28 mouse cellular contexts compared by ENCODE assay signal in genomic region chr2:118404336-118404735, GRCm38 (mm10). TPM values are rescaled to one million over a fixed set of nuclear protein-coding genes. Genes with fewer than 3 reads are reported as not detected.
DNase-seq lines count a peak whose midpoint lies in the region; ATAC-seq and TF ChIP-seq lines count a peak whose summit lies in the region.
"Had no signal": no experiment of that assay in that cellular context is flagged by ENCODE, and none has a peak within 500 bp of the region (broad histone marks: within the 10 kb centered on the region; RNA-seq: fewer than 3 reads in every experiment).

No protein-coding gene starts in this region.

- 57% methylated on average over 5 of the region's 5 CpGs for WGBS in forebrain, embryonic 15.5 days
- 88% methylated on average over 5 of the region's 5 CpGs for WGBS in forebrain, embryonic 10.5 days
- WGBS in hindbrain, embryonic 15.5 days: 64% methylated on average over 5 of the region's 5 CpGs
- WGBS in hindbrain, embryonic 10.5 days: 85% methylated on average over 5 of the region's 5 CpGs
- 76% methylated on average over 5 of the region's 5 CpGs for WGBS in midbrain, postnatal 0 days
- WGBS in midbrain, embryonic 13.5 days: 82% methylated on average over 5 of the region's 5 CpGs

- no peak overlapping the region for H3K4me3 ChIP-seq in forebrain, embryonic 15.5 days
- H3K4me3 ChIP-seq in forebrain, embryonic 10.5 days: no peak overlapping the region
- no peak overlapping the region for H3K4me3 ChIP-seq in hindbrain, embryonic 15.5 days
- no peak overlapping the region for H3K4me3 ChIP-seq in hindbrain, embryonic 10.5 days
- H3K4me3 ChIP-seq in midbrain, postnatal 0 days (ENCODE audit: low read depth, low read length): no peak overlapping the region
- no peak overlapping the region for H3K4me3 ChIP-seq in midbrain, embryonic 13.5 days (replicated peaks)
- H3K4me3 ChIP-seq: heart, embryonic 13.5 days; liver, embryonic 15.5 days; midbrain, embryonic 15.5 days had no signal

- no peak for TF ChIP-seq CTCF in midbrain, postnatal 0 days (IDR thresholded peaks at IDR 0.05)

- H3K9me3 ChIP-seq in forebrain, embryonic 15.5 days: no peaks in the 10 kb centered on the region
- no peaks in the 10 kb centered on the region for H3K9me3 ChIP-seq in forebrain, embryonic 10.5 days
- no peaks in the 10 kb centered on the region for H3K9me3 ChIP-seq in hindbrain, embryonic 15.5 days
- H3K9me3 ChIP-seq in hindbrain, embryonic 10.5 days: no peaks in the 10 kb centered on the region
- no peaks in the 10 kb centered on the region for H3K9me3 ChIP-seq in midbrain, postnatal 0 days (ENCODE audit: low read length)
- H3K9me3 ChIP-seq in midbrain, embryonic 13.5 days: no peaks in the 10 kb centered on the region
- H3K9me3 ChIP-seq: heart, embryonic 13.5 days; liver, embryonic 15.5 days; midbrain, embryonic 15.5 days had no signal

- no peaks in the 10 kb centered on the region for H3K36me3 ChIP-seq in forebrain, embryonic 15.5 days
- peaks cover 38% of the 10 kb centered on the region for H3K36me3 ChIP-seq in forebrain, embryonic 10.5 days (replicated peaks)
- H3K36me3 ChIP-seq in hindbrain, embryonic 15.5 days: no peaks in the 10 kb centered on the region
- peaks cover 20% of the 10 kb centered on the region for H3K36me3 ChIP-seq in hindbrain, embryonic 10.5 days
- H3K36me3 ChIP-seq in midbrain, postnatal 0 days (ENCODE audit: insufficient read depth, low read length): peaks cover 14% of the 10 kb centered on the region; the same call in 1 of the 2 replicates
- H3K36me3 ChIP-seq in midbrain, embryonic 13.5 days: peaks cover 14% of the 10 kb centered on the region; the same call in 1 of the 2 replicates
- H3K36me3 ChIP-seq: midbrain, embryonic 15.5 days had no signal

- H3K27me3 ChIP-seq in forebrain, embryonic 15.5 days: no peaks in the 10 kb centered on the region
- H3K27me3 ChIP-seq in forebrain, embryonic 10.5 days (ENCODE audit: poor library complexity, severe bottlenecking): no peaks in the 10 kb centered on the region
- no peaks in the 10 kb centered on the region for H3K27me3 ChIP-seq in hindbrain, embryonic 15.5 days
- H3K27me3 ChIP-seq in hindbrain, embryonic 10.5 days (ENCODE audit: insufficient read depth, poor library complexity, severe bottlenecking): no peaks in the 10 kb centered on the region
- no peaks in the 10 kb centered on the region for H3K27me3 ChIP-seq in midbrain, postnatal 0 days (ENCODE audit: insufficient read depth, low read length)
- H3K27me3 ChIP-seq in midbrain, embryonic 13.5 days: no peaks in the 10 kb centered on the region
- H3K27me3 ChIP-seq: CH12.LX; heart, embryonic 13.5 days; liver, embryonic 15.5 days; midbrain, embryonic 15.5 days had no signal

- no peak overlapping the region for H3K9ac ChIP-seq in forebrain, embryonic 15.5 days (replicated peaks)
- no peak overlapping the region for H3K9ac ChIP-seq in hindbrain, embryonic 15.5 days
- H3K9ac ChIP-seq in midbrain, postnatal 0 days (replicated peaks; ENCODE audit: low read length, poor library complexity, severe bottlenecking): no peak overlapping the region
- no peak overlapping the region for H3K9ac ChIP-seq in midbrain, embryonic 13.5 days (replicated peaks)
- H3K9ac ChIP-seq: heart, embryonic 13.5 days; liver, embryonic 15.5 days; lung, embryonic 14.5 days; midbrain, embryonic 15.5 days had no signal

- H3K4me2 ChIP-seq in forebrain, embryonic 15.5 days (replicated peaks): no peak overlapping the region
- no peak overlapping the region for H3K4me2 ChIP-seq in hindbrain, embryonic 15.5 days
- no peak overlapping the region for H3K4me2 ChIP-seq in midbrain, postnatal 0 days (ENCODE audit: low read depth, low read length, poor library complexity, severe bottlenecking)
- H3K4me2 ChIP-seq in midbrain, embryonic 13.5 days (replicated peaks): no peak overlapping the region
- H3K4me2 ChIP-seq: heart, embryonic 13.5 days; liver, embryonic 15.5 days; lung, embryonic 14.5 days; midbrain, embryonic 15.5 days had no signal

- ATAC-seq in forebrain, embryonic 15.5 days (replicated peaks): peak; percentile 64; the same call in 1 of the 2 replicates
- ATAC-seq in hindbrain, embryonic 15.5 days (ENCODE audit: low FRiP score, low read depth): 0 out of 2 replicates have a peak, but pooled peaks have one; percentile 25
- no peak for ATAC-seq in midbrain, postnatal 0 days (ENCODE audit: low FRiP score)
- no peak for ATAC-seq in midbrain, embryonic 13.5 days
- no peak for ATAC-seq in CD4-positive, CD25-positive, alpha-beta regulatory T cell, adult 4 months
- ATAC-seq: activated CD4-positive, CD25-positive, alpha-beta regulatory T cell, adult 4 months; intestine, postnatal 0 days; midbrain, embryonic 15.5 days had no signal

- H3K27ac ChIP-seq in forebrain, embryonic 15.5 days (replicated peaks): no peak overlapping the region
- no peak overlapping the region for H3K27ac ChIP-seq in forebrain, embryonic 10.5 days
- no peak overlapping the region; the same call in 1 of the 2 replicates for H3K27ac ChIP-seq in hindbrain, embryonic 15.5 days (replicated peaks)
- no peak overlapping the region for H3K27ac ChIP-seq in hindbrain, embryonic 10.5 days
- H3K27ac ChIP-seq in midbrain, postnatal 0 days (ENCODE audit: low read depth, low read length): no peak overlapping the region
- H3K27ac ChIP-seq in midbrain, embryonic 13.5 days: no peak overlapping the region
- H3K27ac ChIP-seq: heart, embryonic 13.5 days; liver, embryonic 15.5 days; midbrain, embryonic 15.5 days; stomach, postnatal 0 days had no signal

- no peak for DNase-seq in forebrain, embryonic 10.5 days (ENCODE audit: extremely low spot score, low spot score)
- no peak for DNase-seq in hindbrain, embryonic 10.5 days (ENCODE audit: low spot score)
- DNase-seq in midbrain, postnatal 0 days (ENCODE audit: low spot score): peak; percentile 40
- DNase-seq: adrenal gland, adult 2 months; adrenal gland, postnatal 36 days; B cell, adult 2 months; cerebellum, postnatal 36 days; gastrocnemius, postnatal 10 days; heart, postnatal 10 days; kidney, postnatal 25 days; liver; lung, embryonic 14.5 days; lung, postnatal 14 days; right cerebral cortex, postnatal 4 days; thymus, adult 18-20 months; thymus, postnatal 25 days had no signal

- H3K4me1 ChIP-seq in forebrain, embryonic 15.5 days: no peaks in the 10 kb centered on the region
- H3K4me1 ChIP-seq in forebrain, embryonic 10.5 days: peaks cover 3% of the 10 kb centered on the region; the same call in 1 of the 2 replicates
- no peaks in the 10 kb centered on the region; the same call in 1 of the 2 replicates for H3K4me1 ChIP-seq in hindbrain, embryonic 15.5 days (replicated peaks)
- peaks cover 6% of the 10 kb centered on the region for H3K4me1 ChIP-seq in hindbrain, embryonic 10.5 days (replicated peaks)
- H3K4me1 ChIP-seq in midbrain, postnatal 0 days (ENCODE audit: insufficient read depth, low read length): no peaks in the 10 kb centered on the region
- H3K4me1 ChIP-seq in midbrain, embryonic 13.5 days (replicated peaks): peaks cover 8% of the 10 kb centered on the region; the same call in 1 of the 2 replicates
- H3K4me1 ChIP-seq: heart, embryonic 13.5 days; midbrain, embryonic 15.5 days had no signal

RNA-seq across cellular contexts. Expression of gene Eif2ak4, which starts 15.9 kb away (rescaled TPM):
- polyA plus RNA-seq in forebrain, embryonic 15.5 days (2015; fragmentation: Nextera tagmentation; extraction: Ambion mirVana): 8.1 and 9.5 TPM in 2 replicates
- polyA plus RNA-seq in forebrain, embryonic 10.5 days (2016; fragmentation: Nextera tagmentation; extraction: Ambion mirVana): 14.0 and 14.2 TPM in 2 replicates
- 8.9 and 9.3 TPM in 2 replicates for polyA plus RNA-seq in hindbrain, embryonic 15.5 days (2015; fragmentation: Nextera tagmentation; extraction: Ambion mirVana)
- 11.4 and 14.2 TPM in 2 replicates for polyA plus RNA-seq in hindbrain, embryonic 10.5 days (2016; fragmentation: Nextera tagmentation; extraction: Ambion mirVana)
- 17.2 TPM in 2 replicates for total RNA-seq in midbrain, postnatal 0 days (2014; rRNA removed)
- polyA plus RNA-seq in midbrain, postnatal 0 days (2015; fragmentation: Nextera tagmentation; extraction: Ambion mirVana): 7.6 and 8.5 TPM in 2 replicates
- 7.5 and 7.6 TPM in 2 replicates for polyA plus RNA-seq in midbrain, embryonic 13.5 days (2015; fragmentation: Nextera tagmentation; extraction: Ambion mirVana)
- 1 to 10 TPM; 2.9 to 3.1 TPM for polyA plus RNA-seq in CD4-positive, CD25-positive, alpha-beta regulatory T cell, adult 4 months (2017; shearing (Covaris generic))

RNA-seq across cellular contexts. Expression of gene Gpr176, which starts 31.1 kb away (rescaled TPM):
- polyA plus RNA-seq in forebrain, embryonic 15.5 days (2015; fragmentation: Nextera tagmentation; extraction: Ambion mirVana): 4.0 and 5.2 TPM in 2 replicates
- polyA plus RNA-seq in forebrain, embryonic 10.5 days (2016; fragmentation: Nextera tagmentation; extraction: Ambion mirVana): 0.04 and 0.17 TPM in 2 replicates
- 7.6 and 8.3 TPM in 2 replicates for polyA plus RNA-seq in hindbrain, embryonic 15.5 days (2015; fragmentation: Nextera tagmentation; extraction: Ambion mirVana)
- 0.39 TPM in 2 replicates for polyA plus RNA-seq in hindbrain, embryonic 10.5 days (2016; fragmentation: Nextera tagmentation; extraction: Ambion mirVana)
- total RNA-seq in midbrain, postnatal 0 days (2014; rRNA removed): 13.1 and 15.1 TPM in 2 replicates
- polyA plus RNA-seq in midbrain, postnatal 0 days (2015; fragmentation: Nextera tagmentation; extraction: Ambion mirVana): 9.0 and 9.3 TPM in 2 replicates
- 1.9 and 2.1 TPM in 2 replicates for polyA plus RNA-seq in midbrain, embryonic 13.5 days (2015; fragmentation: Nextera tagmentation; extraction: Ambion mirVana)
- under 1 TPM in 1 of 2 experiments, not detected in 1; 0.11 TPM for polyA plus RNA-seq in CD4-positive, CD25-positive, alpha-beta regulatory T cell, adult 4 months (2017; shearing (Covaris generic))
- total RNA-seq: CH12.LX; hematopoietic stem cell, adult 5-6 weeks had no signal

Comparison
In these comparisons a context has a peak if more than half of its experiments do, and no peak if none do; other contexts are left out.
1. ATAC-seq: peak in forebrain, embryonic 15.5 days (single experiment) and hindbrain, embryonic 15.5 days (single experiment); none in midbrain, postnatal 0 days (single experiment), midbrain, embryonic 13.5 days (single experiment) and CD4-positive, CD25-positive, alpha-beta regulatory T cell, adult 4 months (single experiment).